Mouse (Mus musculus) limb, embryonic 14.5 days (tissue): Measurements from ENCODE around the gene Tomm6. TPM values are rescaled to one million over a fixed set of nuclear protein-coding genes. Genes with fewer than 3 reads are reported as not detected.

Experiments used
- ATAC-seq: fragments of 200-750 bp; cut with Nextera tagmentation; 2 replicates; pipeline ENCODE4 v1.8.0; 2017; ENCODE audit warnings: low read depth, moderate number of reproducible peaks, moderate TSS enrichment; ENCODE audit not compliant: low FRiP score
- DNase-seq: peaks from one replicate; pipeline ENCODE4 v3.0.0-alpha.2; 2015; ENCODE audit warnings: low spot score
- H3K27ac ChIP-seq: fragments of 300-500 bp; sonication (generic); replicated peaks from 2 replicates; pipeline ENCODE4 v1.5.1; 2014; ENCODE audit warnings: low read depth, mild to moderate bottlenecking, low read length, moderate library complexity, mixed read lengths
- H3K27me3 ChIP-seq: fragments of 300-500 bp; sonication (generic); 2 replicates; pipeline ENCODE4 v1.6.1; 2014; ENCODE audit warnings: low read length, mixed read lengths; ENCODE audit not compliant: control insufficient read depth, insufficient read depth
- H3K36me3 ChIP-seq: fragments of 300-500 bp; sonication (generic); 2 replicates; pipeline ENCODE4 v1.6.1; 2014; ENCODE audit warnings: mild to moderate bottlenecking, low read length, moderate library complexity, mixed read lengths; ENCODE audit not compliant: control insufficient read depth, insufficient read depth
- H3K4me1 ChIP-seq: fragments of 300-500 bp; sonication (generic); 2 replicates; pipeline ENCODE4 v1.6.1; 2014; ENCODE audit warnings: antibody characterized with exemption, low read length, mixed read lengths; ENCODE audit not compliant: control insufficient read depth, insufficient read depth
- H3K4me2 ChIP-seq: fragments of 300-500 bp; sonication (generic); replicated peaks from 2 replicates; pipeline ENCODE4 v1.6.1; 2014; ENCODE audit warnings: low read depth, mild to moderate bottlenecking, low read length, moderate library complexity; ENCODE audit not compliant: severe bottlenecking
- H3K4me3 ChIP-seq: fragments of 300-500 bp; sonication (generic); replicated peaks from 2 replicates; pipeline ENCODE4 v1.5.1; 2014; ENCODE audit warnings: low read length
- H3K9ac ChIP-seq: fragments of 300-500 bp; sonication (generic); 2 replicates; pipeline ENCODE4 v1.6.1; 2014; ENCODE audit warnings: mild to moderate bottlenecking, low read depth, low read length, moderate library complexity; ENCODE audit not compliant: severe bottlenecking
- H3K9me3 ChIP-seq: fragments of 300-500 bp; sonication (generic); 2 replicates; pipeline ENCODE4 v1.6.1; 2016; ENCODE audit warnings: low read length; ENCODE audit not compliant: control insufficient read depth
- POLR2A ChIP-seq: fragments of 200-500 bp; IDR thresholded peaks from 2 replicates; pipeline ENCODE4 v1.8.0; 2012; ENCODE audit warnings: inconsistent platforms, mild to moderate bottlenecking, moderate library complexity, borderline replicate concordance; ENCODE audit not compliant: insufficient read depth, insufficient read length; ENCODE audit errors: extremely low read depth
- WGBS: fragments of 180-500 bp; shearing (Covaris S2); extraction: QIAGEN DNeasy Blood & Tissue Kit; methylation state at CpG from one replicate; pipeline ENCODE4 v1.1.7; 2014; 5-methylcytosine and 5-hydroxymethylcytosine counted together
- polyA plus RNA-seq, 2 experiments: library from polyadenylated mRNA; depleted of rRNA in 1 of 2; stranded (reverse) in 1 of 2; unstranded in 1 of 2; fragments of >200 nt; fragmentation: Nextera tagmentation in 1 of 2; extraction: Ambion mirVana in 1 of 2; gene quantifications; 2 replicates each; pipeline versions ENCODE4 v1.2.1 to v1.2.3; 2012 to 2014

Tomm6 gene
- polyA plus RNA-seq, 2 experiments: 130 to 415 TPM

DNA sequence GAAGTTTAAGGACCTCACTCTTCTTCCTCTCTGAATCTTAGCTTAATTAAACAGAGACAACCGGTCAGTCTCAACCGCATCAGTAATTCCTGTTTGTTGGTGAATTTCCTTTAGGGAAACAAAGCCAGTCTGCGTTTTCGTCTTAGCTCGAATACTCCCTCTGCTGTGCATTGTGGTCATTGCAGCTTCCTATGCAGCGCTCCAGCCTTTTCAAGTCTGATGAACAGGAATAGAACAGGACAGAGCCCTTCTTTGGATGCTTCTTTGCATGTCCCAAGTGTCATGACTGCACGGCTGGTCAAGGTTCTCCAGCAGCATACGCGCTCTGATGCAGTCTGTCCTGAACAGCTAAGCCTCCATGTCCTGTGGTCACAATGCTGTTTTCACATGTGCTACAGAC, 11.6 kb downstream of the Tomm6 start:
- Histone ChIP-seq H3K27me3 (peaks cover 5% of the 10 kb centered on the region; the same call in 1 of the 2 replicates), H3K36me3 (peaks cover 59% of the 10 kb centered on the region), H3K9ac (no peak overlapping the region), H3K27ac (no peak overlapping the region), H3K4me1 (peaks cover 5% of the 10 kb centered on the region), H3K4me3 (no peak overlapping the region), H3K9me3 (no peaks in the 10 kb centered on the region), H3K4me2 (no peak overlapping the region)
- ATAC-seq (no peak), DNase-seq (peak; percentile 80)
- 19% methylated on average over 9 of the region's 9 CpGs for WGBS
- TF ChIP-seq POLR2A: no peak

DNA sequence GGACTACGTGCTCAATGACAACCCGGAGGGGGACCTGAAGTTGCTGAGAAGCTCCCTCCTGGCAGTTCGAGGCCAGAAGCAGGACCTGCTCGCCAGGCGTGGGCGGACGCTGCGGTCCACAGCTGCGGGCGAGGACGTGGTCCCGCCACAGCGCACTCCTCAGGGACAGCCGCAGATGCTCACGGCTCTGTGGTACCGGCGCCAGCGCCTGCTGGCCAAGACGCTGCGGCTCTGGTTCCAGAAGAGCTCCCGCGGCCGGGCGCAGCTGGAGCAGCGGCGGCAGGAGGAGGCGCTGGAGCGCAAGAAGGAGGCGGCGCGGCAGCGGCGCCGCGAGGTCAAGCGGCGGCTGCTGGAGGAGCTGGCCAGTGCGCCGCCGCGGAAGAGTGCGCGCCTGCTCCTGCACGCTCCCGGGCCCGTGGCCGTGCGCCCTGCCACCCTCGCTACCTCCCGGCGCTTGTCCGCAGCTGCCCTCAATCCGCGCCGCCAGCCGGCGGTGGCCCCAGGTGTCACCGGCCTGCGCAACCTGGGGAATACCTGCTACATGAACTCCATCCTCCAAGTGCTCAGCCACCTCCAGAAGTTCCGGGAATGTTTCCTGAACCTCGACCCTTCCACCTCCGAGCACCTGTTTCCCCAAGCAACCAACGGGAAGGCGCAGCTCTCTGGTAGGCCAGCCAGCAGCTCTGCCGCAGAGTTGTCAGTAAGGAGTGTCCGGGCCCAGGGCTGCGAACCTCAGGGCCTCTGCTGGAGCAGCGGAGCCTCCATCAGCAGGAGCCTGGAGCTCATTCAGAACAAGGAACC, 15.7 kb downstream of the Tomm6 start:
- no peak for TF ChIP-seq POLR2A
- peak; percentile 78 for ATAC-seq
- H3K27me3 ChIP-seq: peaks cover 5% of the 10 kb centered on the region; the same call in 1 of the 2 replicates
- peak; percentile 63 for DNase-seq
- peak overlapping the region; percentile 56 for H3K9ac ChIP-seq
- peak overlapping the region; percentile 41 for H3K4me3 ChIP-seq
- H3K4me1 ChIP-seq: peaks cover 5% of the 10 kb centered on the region
- peak overlapping the region; percentile 86 for H3K4me2 ChIP-seq
- 5% methylated on average over 57 of the region's 68 CpGs for WGBS
- no peaks in the 10 kb centered on the region for H3K9me3 ChIP-seq
- no peak overlapping the region for H3K27ac ChIP-seq
- H3K36me3 ChIP-seq: peaks cover 21% of the 10 kb centered on the region

- peak overlapping the region; percentile 41 for H3K4me3 ChIP-seq
- WGBS: 13% methylated on average over 14 of the region's 14 CpGs
- DNase-seq: no peak
- peak overlapping the region; percentile 56 for H3K9ac ChIP-seq
- peak overlapping the region; percentile 86 for H3K4me2 ChIP-seq
- peaks cover 5% of the 10 kb centered on the region for H3K4me1 ChIP-seq
- no peak; the same call in 1 of the 2 replicates for ATAC-seq
- no peak for TF ChIP-seq POLR2A
- H3K27me3 ChIP-seq: peaks cover 5% of the 10 kb centered on the region; the same call in 1 of the 2 replicates
- peaks cover 19% of the 10 kb centered on the region; the same call in 1 of the 2 replicates for H3K36me3 ChIP-seq
- H3K9me3 ChIP-seq: no peaks in the 10 kb centered on the region
- no peak overlapping the region for H3K27ac ChIP-seq
Observed at GRCm38 (mm10) chr17:47671988-47672310, 16.2 kb downstream of the Tomm6 start.

GRCm38 (mm10) chr17:47669166-47669565, 19.0 kb downstream of the Tomm6 start:
- Histone ChIP-seq H3K36me3 (peaks cover 8% of the 10 kb centered on the region; the same call in 1 of the 2 replicates), H3K4me2 (no peak overlapping the region), H3K9me3 (no peaks in the 10 kb centered on the region), H3K4me1 (peaks cover 5% of the 10 kb centered on the region), H3K4me3 (no peak overlapping the region), H3K27ac (no peak overlapping the region), H3K9ac (no peak overlapping the region), H3K27me3 (peaks cover 5% of the 10 kb centered on the region; the same call in 1 of the 2 replicates)
- WGBS: 72% methylated on average over 4 of the region's 4 CpGs
- no peak for TF ChIP-seq POLR2A
- DNase-seq: no peak
- no peak for ATAC-seq

DNA sequence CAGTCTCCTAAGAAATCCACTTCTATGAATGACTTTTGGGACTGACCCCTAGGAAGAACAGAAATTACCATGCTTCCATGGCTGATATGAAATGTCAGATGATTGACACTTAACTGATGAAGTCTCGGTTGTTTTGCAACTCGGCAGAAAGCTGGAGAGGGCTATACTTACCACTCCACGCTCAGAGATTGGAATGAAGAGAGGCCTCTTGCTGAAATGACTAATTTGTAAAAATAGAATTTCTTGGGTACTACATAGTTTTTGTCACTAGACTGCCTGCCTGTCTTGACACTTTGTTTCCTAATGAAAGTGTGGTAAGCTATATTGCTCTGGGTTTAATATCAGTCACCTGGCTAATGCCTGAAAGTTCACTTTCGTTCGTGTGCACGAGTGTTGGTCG, 23.7 kb downstream of the Tomm6 start:
- no peaks in the 10 kb centered on the region for H3K27me3 ChIP-seq
- WGBS: 89% methylated on average over 7 of the region's 7 CpGs
- no peak for DNase-seq

More for the DNA sequence above, 23.7 kb downstream of the Tomm6 start:
- Histone ChIP-seq H3K4me2 (no peak overlapping the region), H3K9me3 (no peaks in the 10 kb centered on the region), H3K9ac (no peak overlapping the region), H3K4me1 (no peaks in the 10 kb centered on the region), H3K36me3 (0 out of 2 replicates have a peak, but pooled peaks cover 4% of the 10 kb centered on the region), H3K4me3 (no peak overlapping the region), H3K27ac (no peak overlapping the region)
- no peak for ATAC-seq
- no peak for TF ChIP-seq POLR2A
